Mouse (Mus musculus) kidney, embryonic 14.5 days (tissue): Measurements from ENCODE around the gene BC024978. TPM values are rescaled to one million over a fixed set of nuclear protein-coding genes. Genes with fewer than 3 reads are reported as not detected.
A peak's percentile ranks its signal among the peaks of the same experiment; 100 is the strongest.

ENCODE experiments used
- ATAC-seq: fragments of 200-750 bp; cut with Nextera tagmentation; 2 replicates; pipeline ENCODE4 v1.8.0; 2017; ENCODE audit warnings: moderate number of reproducible peaks, mild to moderate bottlenecking, moderate TSS enrichment, moderate library complexity; ENCODE audit not compliant: low FRiP score, low TSS enrichment
- H3K27ac ChIP-seq: fragments of 300-500 bp; sonication (generic); 2 replicates; pipeline ENCODE4 v1.5.1; 2014; ENCODE audit warnings: low read depth, mild to moderate bottlenecking, low read length, moderate library complexity, mixed read lengths
- H3K27me3 ChIP-seq: fragments of 300-500 bp; sonication (generic); 2 replicates; pipeline ENCODE4 v1.6.1; 2014; ENCODE audit warnings: mild to moderate bottlenecking, low read length; ENCODE audit not compliant: control insufficient read depth, insufficient read depth
- H3K36me3 ChIP-seq: fragments of 300-500 bp; sonication (generic); 2 replicates; pipeline ENCODE4 v1.6.1; 2014; ENCODE audit warnings: low read length, mixed read lengths; ENCODE audit not compliant: control insufficient read depth, insufficient read depth
- H3K4me1 ChIP-seq: fragments of 300-500 bp; sonication (generic); 2 replicates; pipeline ENCODE4 v1.6.1; 2014; ENCODE audit warnings: low read length, mixed read lengths; ENCODE audit not compliant: control insufficient read depth, insufficient read depth
- H3K4me2 ChIP-seq: fragments of 300-500 bp; sonication (generic); replicated peaks from 2 replicates; pipeline ENCODE4 v1.6.1; 2014; ENCODE audit warnings: low read depth, mild to moderate bottlenecking, low read length
- H3K4me3 ChIP-seq: fragments of 300-500 bp; sonication (generic); 2 replicates; pipeline ENCODE4 v1.5.1; 2014; ENCODE audit warnings: mild to moderate bottlenecking, low read length
- H3K9ac ChIP-seq: fragments of 300-500 bp; sonication (generic); 2 replicates; pipeline ENCODE4 v1.6.1; 2014; ENCODE audit warnings: low read depth, mild to moderate bottlenecking, low read length, moderate library complexity
- H3K9me3 ChIP-seq: fragments of 300-500 bp; sonication (generic); 2 replicates; pipeline ENCODE4 v1.6.1; 2016; ENCODE audit warnings: low read length; ENCODE audit not compliant: control insufficient read depth
- WGBS: fragments of 180-500 bp; shearing (Covaris S2); extraction: QIAGEN DNeasy Blood & Tissue Kit; methylation state at CpG from one replicate; pipeline ENCODE4 v1.1.7; 2014; 5-methylcytosine and 5-hydroxymethylcytosine counted together
- polyA plus RNA-seq: library from polyadenylated mRNA; unstranded; fragments of >200 nt; fragmentation: Nextera tagmentation; extraction: Ambion mirVana; gene quantifications from 2 replicates; pipeline ENCODE4 v1.2.1, GENCODE M21; 2014

Gene BC024978
- polyA plus RNA-seq, 1 experiment from 2014 or later, result 4.5 TPM

DNA sequence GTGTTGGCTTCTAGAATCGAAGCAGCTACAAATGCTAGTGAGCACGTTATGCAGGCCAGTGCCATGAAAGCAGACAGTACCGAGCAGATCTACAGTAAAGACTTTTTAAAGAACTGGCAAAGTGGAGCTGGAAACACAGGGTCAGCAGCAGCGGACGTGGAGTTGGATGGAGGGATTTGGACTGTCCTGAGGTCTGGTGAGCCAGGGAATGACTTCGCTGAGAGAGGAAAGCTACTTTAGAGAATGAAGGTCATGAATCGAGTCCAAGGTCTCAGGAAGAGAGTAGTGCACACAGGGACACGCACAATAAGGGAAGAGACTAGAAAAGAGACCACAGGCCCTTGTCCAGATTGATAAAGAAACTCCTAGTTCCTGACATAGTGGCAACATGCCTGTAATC lies 2.1 kb downstream of the BC024978 start:
- no peak overlapping the region for H3K9ac ChIP-seq
- WGBS, result 92% methylated on average over 8 of the region's 8 CpGs

DNA sequence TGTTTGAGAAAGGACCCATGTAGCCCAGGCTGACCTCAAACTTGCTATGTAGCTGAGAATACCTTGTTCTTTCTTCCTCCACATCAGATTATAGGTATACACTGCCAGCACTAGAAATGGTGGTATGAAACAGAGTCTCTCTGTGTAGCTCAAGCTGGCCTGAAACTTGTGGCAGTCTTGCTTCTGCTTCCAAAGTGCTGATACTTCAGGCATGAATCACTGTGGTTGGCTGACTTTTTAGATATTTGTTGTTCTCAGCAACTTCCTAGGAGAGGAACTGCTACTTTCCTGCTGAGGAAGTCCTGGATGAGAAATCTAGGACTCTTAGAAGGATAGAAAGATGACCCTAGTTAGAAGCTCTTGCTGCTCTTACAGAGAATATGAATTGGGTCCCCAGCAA lies 2.8 kb downstream of the BC024978 start:
- no peaks in the 10 kb centered on the region for H3K27me3 ChIP-seq
- H3K4me1 ChIP-seq, result peaks cover 12% of the 10 kb centered on the region; the same call in 1 of the 2 replicates
- no peak overlapping the region for H3K4me2 ChIP-seq
- H3K27ac ChIP-seq, result no peak overlapping the region
- no peaks in the 10 kb centered on the region for H3K9me3 ChIP-seq
- peaks cover 24% of the 10 kb centered on the region for H3K36me3 ChIP-seq
- H3K9ac ChIP-seq, result no peak overlapping the region
- H3K4me3 ChIP-seq, result no peak overlapping the region
- no peak for ATAC-seq

More for the DNA sequence above, 2.1 kb downstream of the BC024978 start:
- Histone ChIP-seq H3K4me3 (no peak overlapping the region), H3K36me3 (peaks cover 24% of the 10 kb centered on the region), H3K4me2 (no peak overlapping the region), H3K9me3 (no peaks in the 10 kb centered on the region), H3K27ac (no peak overlapping the region), H3K27me3 (no peaks in the 10 kb centered on the region), H3K4me1 (peaks cover 12% of the 10 kb centered on the region; the same call in 1 of the 2 replicates)
- ATAC-seq, result no peak

DNA sequence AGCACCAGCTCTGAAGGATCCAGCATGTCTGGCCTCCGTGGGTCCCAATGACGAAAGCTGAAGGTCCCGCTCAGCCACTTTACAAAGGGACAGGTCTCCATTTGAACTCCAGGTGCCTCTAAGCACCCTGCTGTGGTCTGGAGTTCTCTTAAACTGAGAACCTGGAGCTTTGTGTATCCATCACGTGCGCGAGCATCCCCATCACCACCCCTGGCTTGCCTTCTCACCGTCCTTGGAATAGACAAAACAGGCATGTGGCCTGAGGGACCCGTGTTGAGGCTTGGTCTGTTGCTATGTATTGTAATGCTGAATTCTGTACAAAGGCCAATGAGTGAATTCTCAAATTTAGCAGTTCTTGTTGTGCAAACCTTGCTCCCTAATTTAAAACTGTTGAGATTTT lies 3.2 kb downstream of the BC024978 start:
- no peak overlapping the region for H3K4me2 ChIP-seq

DNA sequence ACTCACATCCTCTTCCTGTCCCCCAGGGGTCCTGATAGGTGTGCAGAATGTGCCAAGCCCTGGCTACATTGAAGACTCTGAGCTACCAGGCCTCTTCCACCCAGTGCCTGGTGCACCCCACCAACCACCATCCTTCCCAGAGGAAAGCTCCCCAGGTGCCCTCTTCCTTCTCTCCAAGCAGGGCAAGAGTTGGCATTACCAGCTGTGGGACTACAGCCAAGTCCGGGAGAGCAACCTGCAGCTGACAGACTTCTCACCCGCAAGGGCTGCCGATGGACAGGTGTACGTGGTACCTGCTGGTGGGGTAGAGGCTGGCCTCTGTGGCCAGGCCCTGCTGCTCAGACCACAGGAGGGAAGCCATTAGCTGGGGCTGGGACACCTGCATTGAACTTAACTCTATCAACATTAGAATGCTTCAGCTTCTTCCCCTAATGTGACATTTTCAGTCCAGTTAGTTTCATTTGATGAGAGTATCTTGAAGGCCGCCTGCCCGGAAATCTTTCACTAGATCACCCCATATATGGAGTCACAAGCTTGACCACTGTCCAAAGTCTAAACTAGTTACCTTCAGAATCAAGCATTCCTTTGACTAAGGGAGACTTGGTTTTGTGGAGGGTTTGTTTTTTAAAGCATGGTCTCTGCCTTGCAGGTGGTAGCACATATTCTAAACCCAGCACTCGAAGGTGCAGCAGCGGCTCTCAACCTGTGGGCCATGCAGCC lies 8.3 kb downstream of the BC024978 start:
- WGBS, result 96% methylated on average over 8 of the region's 8 CpGs
- Histone ChIP-seq H3K27me3 (no peaks in the 10 kb centered on the region), H3K4me2 (no peak overlapping the region), H3K4me1 (no peaks in the 10 kb centered on the region), H3K36me3 (peaks cover 48% of the 10 kb centered on the region), H3K9ac (no peak overlapping the region), H3K4me3 (no peak overlapping the region), H3K9me3 (no peaks in the 10 kb centered on the region), H3K27ac (no peak overlapping the region)
- ATAC-seq, result no peak

More for the DNA sequence above, 3.2 kb downstream of the BC024978 start:
- ATAC-seq, result no peak
- H3K36me3 ChIP-seq, result peaks cover 24% of the 10 kb centered on the region
- no peak overlapping the region for H3K27ac ChIP-seq
- H3K4me3 ChIP-seq, result no peak overlapping the region
- H3K9me3 ChIP-seq, result no peaks in the 10 kb centered on the region
- H3K27me3 ChIP-seq, result no peaks in the 10 kb centered on the region
- no peak overlapping the region for H3K9ac ChIP-seq
- peaks cover 12% of the 10 kb centered on the region; the same call in 1 of the 2 replicates for H3K4me1 ChIP-seq
- 93% methylated on average over 8 of the region's 8 CpGs for WGBS

DNA sequence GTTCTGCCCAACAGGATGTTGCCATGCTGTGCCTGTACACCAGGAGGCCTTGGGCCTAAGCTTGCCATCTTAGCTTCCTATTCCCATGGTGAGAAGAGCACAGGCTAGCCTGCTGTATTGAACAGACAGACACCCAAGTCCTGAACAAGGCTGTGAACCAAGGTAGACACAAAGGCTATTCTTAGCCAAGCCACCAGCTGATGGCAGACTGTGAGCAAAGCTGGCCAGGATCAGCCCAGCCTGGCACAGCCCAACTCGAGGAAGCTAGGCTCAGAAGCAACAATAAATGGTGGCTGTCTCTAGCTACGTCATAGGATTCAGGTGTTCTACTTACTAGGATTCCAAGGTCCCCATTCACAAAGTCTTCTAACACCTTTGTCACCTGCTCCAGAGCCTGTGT lies 17.0 kb downstream of the BC024978 start:
- no peak for ATAC-seq
- Histone ChIP-seq H3K4me2 (no peak overlapping the region), H3K4me1 (no peaks in the 10 kb centered on the region), H3K36me3 (peaks cover 57% of the 10 kb centered on the region), H3K9ac (no peak overlapping the region), H3K27ac (no peak overlapping the region), H3K9me3 (no peaks in the 10 kb centered on the region), H3K27me3 (no peaks in the 10 kb centered on the region), H3K4me3 (no peak overlapping the region)
- WGBS, result 93% methylated on average over 2 of the region's 2 CpGs

DNA sequence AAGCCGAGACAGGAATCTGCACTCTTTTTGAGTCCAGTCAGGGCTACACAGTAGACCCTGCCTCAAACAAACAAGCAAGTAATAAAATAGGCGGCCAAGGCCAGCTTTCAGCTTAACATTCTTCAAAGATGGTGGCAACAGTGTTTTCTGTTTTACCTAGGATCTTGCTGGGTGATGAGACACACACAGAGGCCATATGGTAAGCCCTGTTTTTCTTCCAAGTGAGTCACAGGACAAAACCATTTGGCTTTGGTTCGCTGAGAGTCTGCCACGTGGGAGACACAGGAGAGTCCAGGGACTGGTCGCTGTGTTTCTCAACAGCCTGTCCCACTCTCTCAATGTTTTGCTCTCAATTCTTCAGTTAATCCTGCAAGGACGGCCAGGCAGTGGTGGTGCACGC lies 23.0 kb downstream of the BC024978 start:
- WGBS, result 66% methylated on average over 7 of the region's 7 CpGs
- peaks cover 21% of the 10 kb centered on the region for H3K36me3 ChIP-seq
- ATAC-seq, result no peak
- H3K4me3 ChIP-seq, result no peak overlapping the region
- no peaks in the 10 kb centered on the region for H3K9me3 ChIP-seq
- H3K9ac ChIP-seq, result no peak overlapping the region
- no peaks in the 10 kb centered on the region for H3K27me3 ChIP-seq
- H3K4me2 ChIP-seq, result no peak overlapping the region
- H3K27ac ChIP-seq, result no peak overlapping the region
- H3K4me1 ChIP-seq, result 0 out of 2 replicates have a peak, but pooled peaks cover under 1% of the 10 kb centered on the region

DNA sequence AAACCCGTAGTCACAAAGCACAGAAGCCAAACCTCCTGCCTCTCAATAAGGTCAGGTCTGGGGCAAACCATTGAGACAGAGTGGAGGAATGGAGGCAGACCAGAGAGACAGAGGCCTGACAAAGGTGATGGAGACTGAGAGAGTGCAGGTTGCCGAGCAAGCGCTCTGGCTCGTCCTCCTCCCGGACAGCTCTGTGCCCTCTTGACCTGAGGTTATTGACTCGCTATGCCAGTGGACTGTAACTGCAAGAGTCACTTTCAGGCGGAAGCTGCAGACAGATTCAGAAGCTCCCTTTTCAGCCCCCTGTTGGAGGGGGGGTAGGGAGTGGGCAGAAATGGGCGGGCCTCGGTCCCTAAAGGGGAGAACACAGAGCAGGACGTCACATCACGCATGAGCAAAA lies 24.4 kb downstream of the BC024978 start:
- H3K27me3 ChIP-seq, result no peaks in the 10 kb centered on the region
- no peak overlapping the region for H3K4me3 ChIP-seq
- 61% methylated on average over 11 of the region's 11 CpGs for WGBS
- H3K4me2 ChIP-seq, result no peak overlapping the region
- 0 out of 2 replicates have a peak, but pooled peaks have one; percentile 15 for ATAC-seq
- no peaks in the 10 kb centered on the region for H3K9me3 ChIP-seq
- no peak overlapping the region for H3K27ac ChIP-seq
- H3K4me1 ChIP-seq, result peaks cover 10% of the 10 kb centered on the region; the same call in 1 of the 2 replicates
- no peak overlapping the region for H3K9ac ChIP-seq
- peaks cover 13% of the 10 kb centered on the region; the same call in 1 of the 2 replicates for H3K36me3 ChIP-seq

DNA sequence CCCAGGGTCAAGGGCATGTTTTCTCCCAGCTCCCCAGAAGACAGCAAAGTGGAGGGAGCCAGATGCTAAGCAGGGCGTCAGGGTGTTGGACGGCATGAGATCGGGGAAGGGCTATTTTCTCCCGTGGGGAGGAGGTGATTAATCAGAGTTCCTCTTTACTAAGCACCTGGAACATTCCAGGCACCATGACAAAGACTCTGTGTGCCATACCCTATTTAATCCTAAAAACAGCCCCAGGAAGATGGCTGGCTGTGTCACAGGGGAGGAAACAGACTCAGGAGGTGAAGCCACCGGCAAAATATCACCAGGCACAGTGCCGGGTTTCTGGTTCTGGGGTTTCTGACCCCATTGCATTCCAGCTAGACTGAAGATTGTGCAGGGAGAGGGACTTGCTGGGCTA lies 26.4 kb downstream of the BC024978 start:
- no peak overlapping the region for H3K9ac ChIP-seq
- H3K27ac ChIP-seq, result no peak overlapping the region
- no peaks in the 10 kb centered on the region for H3K27me3 ChIP-seq
- H3K4me3 ChIP-seq, result no peak overlapping the region
- H3K9me3 ChIP-seq, result no peaks in the 10 kb centered on the region
- no peak for ATAC-seq
- peaks cover 27% of the 10 kb centered on the region for H3K4me1 ChIP-seq
- 65% methylated on average over 6 of the region's 6 CpGs for WGBS
- no peak overlapping the region for H3K4me2 ChIP-seq
- H3K36me3 ChIP-seq, result peaks cover 10% of the 10 kb centered on the region; the same call in 1 of the 2 replicates

DNA sequence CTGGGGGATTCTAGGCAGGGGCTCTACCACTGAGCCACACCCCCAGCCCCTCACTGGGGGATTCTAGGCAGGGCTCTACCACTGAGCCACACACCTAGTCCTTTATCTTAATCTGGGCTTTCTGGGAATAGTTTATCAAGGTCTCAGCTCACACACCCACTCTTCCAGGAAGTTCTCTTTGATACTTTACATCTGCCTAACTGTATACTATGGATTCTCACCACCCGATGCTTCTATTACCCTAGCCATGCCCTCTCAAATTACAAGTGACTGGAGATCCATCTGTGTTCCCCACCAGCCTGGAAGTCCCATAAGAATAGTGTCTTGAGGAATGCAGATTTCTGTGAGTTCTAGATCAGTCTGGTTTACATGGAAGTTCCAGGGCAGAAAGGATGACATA lies 27.0 kb downstream of the BC024978 start:
- no peak for ATAC-seq
- no peak overlapping the region for H3K4me2 ChIP-seq
- 52% methylated on average over 1 of the region's 1 CpGs for WGBS

More for the DNA sequence above, 27.0 kb downstream of the BC024978 start:
- no peaks in the 10 kb centered on the region for H3K9me3 ChIP-seq
- peaks cover 32% of the 10 kb centered on the region for H3K4me1 ChIP-seq
- H3K4me3 ChIP-seq, result no peak overlapping the region
- H3K27me3 ChIP-seq, result no peaks in the 10 kb centered on the region
- peaks cover 8% of the 10 kb centered on the region; the same call in 1 of the 2 replicates for H3K36me3 ChIP-seq
- no peak overlapping the region for H3K9ac ChIP-seq
- H3K27ac ChIP-seq, result no peak overlapping the region
